Mouse (Mus musculus) kidney, embryonic 14.5 days (tissue): ENCODE results near the gene Gm10717. TPM values are rescaled to one million over a fixed set of nuclear protein-coding genes. Genes with fewer than 3 reads are reported as not detected.
"Not testable (repeated sequence)": the region's sequence is repeated elsewhere in the genome, so short reads cannot be mapped to it uniquely, and the experiment has no call there.

Experiments used
- ATAC-seq: fragments of 200-750 bp; cut with Nextera tagmentation; 2 replicates; pipeline ENCODE4 v1.8.0; 2017; ENCODE audit warnings: moderate number of reproducible peaks, mild to moderate bottlenecking, moderate TSS enrichment, moderate library complexity; ENCODE audit not compliant: low FRiP score, low TSS enrichment
- H3K27ac ChIP-seq: fragments of 300-500 bp; sonication (generic); 2 replicates; pipeline ENCODE4 v1.5.1; 2014; ENCODE audit warnings: low read depth, mild to moderate bottlenecking, low read length, moderate library complexity, mixed read lengths
- H3K27me3 ChIP-seq: fragments of 300-500 bp; sonication (generic); 2 replicates; pipeline ENCODE4 v1.6.1; 2014; ENCODE audit warnings: mild to moderate bottlenecking, low read length; ENCODE audit not compliant: control insufficient read depth, insufficient read depth
- H3K36me3 ChIP-seq: fragments of 300-500 bp; sonication (generic); 2 replicates; pipeline ENCODE4 v1.6.1; 2014; ENCODE audit warnings: low read length, mixed read lengths; ENCODE audit not compliant: control insufficient read depth, insufficient read depth
- H3K4me1 ChIP-seq: fragments of 300-500 bp; sonication (generic); 2 replicates; pipeline ENCODE4 v1.6.1; 2014; ENCODE audit warnings: low read length, mixed read lengths; ENCODE audit not compliant: control insufficient read depth, insufficient read depth
- H3K4me2 ChIP-seq: fragments of 300-500 bp; sonication (generic); replicated peaks from 2 replicates; pipeline ENCODE4 v1.6.1; 2014; ENCODE audit warnings: low read depth, mild to moderate bottlenecking, low read length
- H3K4me3 ChIP-seq: fragments of 300-500 bp; sonication (generic); 2 replicates; pipeline ENCODE4 v1.5.1; 2014; ENCODE audit warnings: mild to moderate bottlenecking, low read length
- H3K9ac ChIP-seq: fragments of 300-500 bp; sonication (generic); 2 replicates; pipeline ENCODE4 v1.6.1; 2014; ENCODE audit warnings: low read depth, mild to moderate bottlenecking, low read length, moderate library complexity
- H3K9me3 ChIP-seq: fragments of 300-500 bp; sonication (generic); 2 replicates; pipeline ENCODE4 v1.6.1; 2016; ENCODE audit warnings: low read length; ENCODE audit not compliant: control insufficient read depth
- WGBS: fragments of 180-500 bp; shearing (Covaris S2); extraction: QIAGEN DNeasy Blood & Tissue Kit; methylation state at CpG from one replicate; pipeline ENCODE4 v1.1.7; 2014; 5-methylcytosine and 5-hydroxymethylcytosine counted together
- microRNA-seq: library from miRNA; unstranded; fragments of <30 nt; microRNA quantifications from one replicate; pipeline ENCODE4, GENCODE M21; 2016
- polyA plus RNA-seq: library from polyadenylated mRNA; unstranded; fragments of >200 nt; fragmentation: Nextera tagmentation; extraction: Ambion mirVana; gene quantifications from 2 replicates; pipeline ENCODE4 v1.2.1, GENCODE M21; 2014

The Gm10717 gene
- polyA plus RNA-seq, 1 experiment from 2014 or later = not detected

DNA sequence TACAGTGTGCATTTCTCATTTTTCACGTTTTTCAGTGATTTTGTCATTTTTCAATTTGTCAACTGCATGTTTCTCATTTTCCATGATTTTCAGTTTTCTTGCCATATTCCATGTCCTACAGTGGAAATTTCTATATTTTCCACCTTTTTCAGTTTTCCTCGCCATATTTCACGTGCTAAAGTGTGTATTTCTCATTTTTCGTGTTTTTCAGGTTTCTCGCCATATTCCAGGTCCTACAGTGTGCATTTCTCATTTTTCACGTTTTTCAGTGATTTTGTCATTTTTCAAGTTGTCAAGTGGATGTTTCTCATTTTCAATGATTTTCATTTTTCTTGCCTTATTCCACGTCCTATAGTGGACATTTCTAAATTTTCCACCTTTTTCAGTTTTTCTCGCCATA, 11.4 kb downstream of the Gm10717 start, which contains the start of gene Gm10715:
TSS of gene Gm10715 (plus strand) at position 301 of the 400 bp plus-strand sequence.
- 71% methylated on average over 6 of the region's 8 CpGs for WGBS
- not testable (repeated sequence) for H3K4me2 ChIP-seq, H3K9ac ChIP-seq, ATAC-seq, H3K27me3 ChIP-seq, H3K27ac ChIP-seq, H3K4me1 ChIP-seq, H3K4me3 ChIP-seq, H3K36me3 ChIP-seq, H3K9me3 ChIP-seq

DNA sequence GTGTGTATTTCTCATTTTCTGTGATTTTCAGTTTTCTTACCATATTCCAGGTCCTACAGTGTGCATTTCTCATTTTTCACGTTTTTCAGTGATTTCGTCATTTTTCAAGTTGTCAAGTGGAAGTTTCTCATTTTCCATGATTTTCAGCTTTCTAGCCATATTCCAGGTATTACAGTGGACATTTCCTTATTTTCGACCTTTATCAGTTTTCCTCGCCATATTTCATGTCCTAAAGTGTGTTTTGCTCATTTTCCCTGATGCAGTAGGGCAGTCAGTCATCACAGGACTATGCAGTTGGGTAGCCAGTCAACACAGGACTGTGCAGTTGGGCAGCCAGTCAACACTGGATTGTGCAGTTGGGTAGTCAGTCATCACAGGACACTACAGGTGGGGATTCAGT, 12.9 kb downstream of the Gm10717 start:
- not testable (repeated sequence) for H3K4me3 ChIP-seq, H3K27me3 ChIP-seq, H3K4me2 ChIP-seq, H3K9ac ChIP-seq, H3K36me3 ChIP-seq, H3K9me3 ChIP-seq, H3K4me1 ChIP-seq, ATAC-seq, H3K27ac ChIP-seq
- 64% methylated on average over 4 of the region's 4 CpGs for WGBS

Small RNA genes within 50 kb of the gene (microRNA-seq; reads per million reads assigned to microRNA genes)
- gene Mir101c = not detected

Other genes starting within 250 kb of the Gm10717 start
- gene Gm10722, start 24.5 kb upstream of the Gm10717 start, polyA plus RNA-seq = not detected in 2 replicates
- gene Gm11168, start 22.1 kb upstream of the Gm10717 start, polyA plus RNA-seq = not detected in 2 replicates
- gene Gm10721, start 12.3 kb upstream of the Gm10717 start, polyA plus RNA-seq = not detected in 2 replicates
- not detected in 2 replicates for gene Gm10720, start 9.8 kb upstream of the Gm10717 start, polyA plus RNA-seq
- gene Gm10719, start 8.0 kb upstream of the Gm10717 start, polyA plus RNA-seq = not detected in 2 replicates
- not detected in 2 replicates for gene Gm10718, start 1.9 kb upstream of the Gm10717 start, polyA plus RNA-seq
- not detected in 2 replicates for gene Gm17535, start 9.2 kb downstream of the Gm10717 start, polyA plus RNA-seq
- gene Gm10715, start 11.5 kb downstream of the Gm10717 start, polyA plus RNA-seq = not detected in 2 replicates